10 mouse cellular contexts compared by ENCODE assay signal in the genomic region with DNA sequence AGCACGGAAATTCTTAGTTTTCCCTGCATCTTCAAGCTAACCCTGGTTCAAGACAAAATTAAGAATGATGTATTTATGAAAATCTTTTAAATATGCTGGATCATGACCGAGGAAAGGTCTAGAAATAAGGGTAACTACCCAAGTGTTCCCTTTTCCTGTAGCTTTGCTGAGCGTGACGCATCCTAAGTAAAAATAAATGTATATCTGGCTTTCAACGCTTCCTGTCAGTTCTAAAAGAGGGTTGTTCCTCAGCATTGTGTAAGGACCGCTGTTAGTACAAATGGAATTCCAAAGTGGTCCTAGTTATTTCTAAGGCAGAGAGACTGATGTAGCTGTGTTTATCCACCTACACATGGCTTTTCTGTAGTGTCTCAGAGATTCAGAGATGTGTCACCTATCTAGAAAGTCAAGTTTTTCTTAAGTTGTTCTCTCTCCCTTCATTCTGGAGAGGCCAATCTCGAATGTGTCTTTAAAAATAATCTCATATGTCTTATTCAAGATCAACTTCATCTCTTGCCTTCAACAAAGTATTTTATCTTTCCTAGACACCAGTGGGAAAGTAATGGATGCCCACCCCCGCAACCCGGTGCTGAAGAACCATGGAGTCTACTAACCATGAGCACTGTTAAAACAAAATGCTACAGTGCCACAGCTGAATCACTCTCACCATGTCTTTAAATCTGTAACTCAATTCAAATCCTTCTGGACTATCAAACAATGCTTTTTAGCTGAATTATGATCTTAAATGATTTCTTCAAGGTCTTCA. TPM values are rescaled to one million over a fixed set of nuclear protein-coding genes. Genes with fewer than 3 reads are reported as not detected.
DNase-seq lines count a peak whose midpoint lies in the region; ATAC-seq and TF ChIP-seq lines count a peak whose summit lies in the region.
"Had no signal": no experiment of that assay in that cellular context is flagged by ENCODE, and none has a peak within 500 bp of the region (broad histone marks: within the 10 kb centered on the region; RNA-seq: fewer than 3 reads in every experiment).

No protein-coding gene starts in this region.

- H3K4me1 ChIP-seq in hindbrain, embryonic 10.5 days (replicated peaks): peaks cover 68% of the 10 kb centered on the region
- H3K4me1 ChIP-seq in hindbrain, embryonic 11.5 days (replicated peaks; ENCODE audit: control insufficient read depth, insufficient read depth, low read length): peaks cover 5% of the 10 kb centered on the region
- peaks cover 69% of the 10 kb centered on the region for H3K4me1 ChIP-seq in G1E (ENCODE audit: insufficient read depth, low read depth, low read length)
- peaks cover 66% of the 10 kb centered on the region for H3K4me1 ChIP-seq in heart, embryonic 15.5 days (replicated peaks)
- H3K4me1 ChIP-seq in liver, embryonic 15.5 days (replicated peaks): peaks cover 77% of the 10 kb centered on the region

- peak overlapping the region; percentile 97; the same call in 1 of the 2 replicates for H3K27ac ChIP-seq in hindbrain, embryonic 10.5 days
- no peak overlapping the region for H3K27ac ChIP-seq in hindbrain, embryonic 11.5 days (ENCODE audit: low read depth, low read length)
- peak overlapping the region; percentile 99 for H3K27ac ChIP-seq in heart, embryonic 15.5 days
- H3K27ac ChIP-seq in liver, embryonic 15.5 days (replicated peaks): peak overlapping the region; percentile 100

- no peak overlapping the region for H3K9ac ChIP-seq in hindbrain, embryonic 11.5 days (ENCODE audit: low read depth, low read length)
- H3K9ac ChIP-seq in heart, embryonic 15.5 days: no peak overlapping the region
- peak overlapping the region; percentile 99 for H3K9ac ChIP-seq in liver, embryonic 15.5 days

- TF ChIP-seq CTCF in G1E (IDR thresholded peaks at IDR 0.05; ENCODE audit: low read depth, low read length): no peak

- no peaks in the 10 kb centered on the region for H3K36me3 ChIP-seq in hindbrain, embryonic 10.5 days
- no peaks in the 10 kb centered on the region for H3K36me3 ChIP-seq in hindbrain, embryonic 11.5 days (ENCODE audit: control insufficient read depth, insufficient read depth, low read length)
- peaks cover 39% of the 10 kb centered on the region for H3K36me3 ChIP-seq in G1E (replicated peaks)
- no peaks in the 10 kb centered on the region for H3K36me3 ChIP-seq in heart, embryonic 15.5 days
- peaks cover 24% of the 10 kb centered on the region for H3K36me3 ChIP-seq in liver, embryonic 15.5 days (replicated peaks)

- 88% methylated on average over 9 of the region's 9 CpGs for WGBS in hindbrain, embryonic 10.5 days
- 85% methylated on average over 9 of the region's 9 CpGs for WGBS in hindbrain, embryonic 11.5 days
- WGBS in heart, embryonic 15.5 days: 37% methylated on average over 9 of the region's 9 CpGs
- 21% methylated on average over 9 of the region's 9 CpGs for WGBS in liver, embryonic 15.5 days (ENCODE audit: insufficient replicate concordance)

- no peak for DNase-seq in hindbrain, embryonic 10.5 days (ENCODE audit: low spot score)
- no peak for DNase-seq in hindbrain, embryonic 11.5 days (ENCODE audit: low spot score)
- DNase-seq in G1E (ENCODE audit: low spot score): no peak
- no peak for DNase-seq in thymus, postnatal 4 days
- DNase-seq in ovary, adult 18-20 months (ENCODE audit: low spot score): no peak
- DNase-seq in gastrocnemius, postnatal 25 days: no peak
- DNase-seq: cerebellum, adult 8-10 months had no signal

- no peak overlapping the region for H3K4me2 ChIP-seq in hindbrain, embryonic 11.5 days (replicated peaks; ENCODE audit: low read depth, low read length)
- peak overlapping the region; percentile 89 for H3K4me2 ChIP-seq in heart, embryonic 15.5 days
- H3K4me2 ChIP-seq in liver, embryonic 15.5 days: peak overlapping the region; percentile 94

- H3K9me3 ChIP-seq in hindbrain, embryonic 10.5 days: no peaks in the 10 kb centered on the region
- H3K9me3 ChIP-seq in hindbrain, embryonic 11.5 days (ENCODE audit: control insufficient read depth, low read length): no peaks in the 10 kb centered on the region
- H3K9me3 ChIP-seq in G1E (replicated peaks): no peaks in the 10 kb centered on the region
- no peaks in the 10 kb centered on the region for H3K9me3 ChIP-seq in heart, embryonic 15.5 days (replicated peaks)
- no peaks in the 10 kb centered on the region for H3K9me3 ChIP-seq in liver, embryonic 15.5 days (replicated peaks)

- peak overlapping the region; percentile 77 for H3K4me3 ChIP-seq in hindbrain, embryonic 10.5 days
- no peak overlapping the region for H3K4me3 ChIP-seq in hindbrain, embryonic 11.5 days (ENCODE audit: low read depth, low read length)
- H3K4me3 ChIP-seq in G1E (ENCODE audit: low read depth, low read length): peak overlapping the region; percentile 91; the same call in 1 of the 2 replicates
- peak overlapping the region; percentile 92 for H3K4me3 ChIP-seq in heart, embryonic 15.5 days
- H3K4me3 ChIP-seq in liver, embryonic 15.5 days (replicated peaks): peak overlapping the region; percentile 96

- no peak for ATAC-seq in hindbrain, embryonic 11.5 days (ENCODE audit: low FRiP score)
- no peak for ATAC-seq in G1E (ENCODE audit: extremely low read depth, insufficient number of reproducible peaks, low FRiP score, poor library complexity, severe bottlenecking)
- no peak for ATAC-seq in heart, embryonic 15.5 days (replicated peaks; ENCODE audit: insufficient number of reproducible peaks, insufficient read depth, low FRiP score, low read depth)
- no peak for ATAC-seq in liver, embryonic 15.5 days (ENCODE audit: insufficient read depth)
- ATAC-seq: Patski had no signal

- H3K27me3 ChIP-seq in hindbrain, embryonic 10.5 days (ENCODE audit: insufficient read depth, poor library complexity, severe bottlenecking): no peaks in the 10 kb centered on the region
- H3K27me3 ChIP-seq in hindbrain, embryonic 11.5 days (ENCODE audit: control insufficient read depth, insufficient read depth, low read length): no peaks in the 10 kb centered on the region
- H3K27me3 ChIP-seq in G1E (ENCODE audit: insufficient read depth, low read length): no peaks in the 10 kb centered on the region
- H3K27me3 ChIP-seq in heart, embryonic 15.5 days: no peaks in the 10 kb centered on the region
- no peaks in the 10 kb centered on the region for H3K27me3 ChIP-seq in liver, embryonic 15.5 days
- H3K27me3 ChIP-seq: Patski had no signal

RNA-seq across cellular contexts. Expression of gene Nfe2l2, which starts 2.4 kb away (rescaled TPM):
- polyA plus RNA-seq in hindbrain, embryonic 10.5 days (2016; fragmentation: Nextera tagmentation; extraction: Ambion mirVana): 24.0 and 27.1 TPM in 2 replicates
- 28.4 and 28.5 TPM in 2 replicates for polyA plus RNA-seq in hindbrain, embryonic 11.5 days (2014; fragmentation: Nextera tagmentation; extraction: Ambion mirVana)
- total RNA-seq in G1E (2014; fragmentation: Nextera tagmentation): 104 and 113 TPM in 2 replicates
- total RNA-seq in G1E (2017): 96.8 and 99.5 TPM in 2 replicates
- 9.1 and 12.4 TPM in 2 replicates for polyA plus RNA-seq in G1E (2012)
- 49.4 and 52.0 TPM in 2 replicates for polyA plus RNA-seq in heart, embryonic 15.5 days (2015; fragmentation: Nextera tagmentation; extraction: Ambion mirVana)
- 37.1 and 40.7 TPM in 2 replicates for polyA plus RNA-seq in liver, embryonic 15.5 days (2015; fragmentation: Nextera tagmentation; extraction: Ambion mirVana)
- total RNA-seq in gastrocnemius, postnatal 25 days (2021): 10 to 100 TPM; 27.6 to 29.6 TPM

RNA-seq across cellular contexts. Expression of gene Hnrnpa3, which starts 42.9 kb away (rescaled TPM):
- 236 and 359 TPM in 2 replicates for polyA plus RNA-seq in hindbrain, embryonic 10.5 days (2016; fragmentation: Nextera tagmentation; extraction: Ambion mirVana)
- 304 and 320 TPM in 2 replicates for polyA plus RNA-seq in hindbrain, embryonic 11.5 days (2014; fragmentation: Nextera tagmentation; extraction: Ambion mirVana)
- total RNA-seq in G1E (2014; fragmentation: Nextera tagmentation): 576 and 627 TPM in 2 replicates
- total RNA-seq in G1E (2017): 136 and 215 TPM in 2 replicates
- 283 and 509 TPM in 2 replicates for polyA plus RNA-seq in G1E (2012)
- 170 and 171 TPM in 2 replicates for polyA plus RNA-seq in heart, embryonic 15.5 days (2015; fragmentation: Nextera tagmentation; extraction: Ambion mirVana)
- polyA plus RNA-seq in liver, embryonic 15.5 days (2015; fragmentation: Nextera tagmentation; extraction: Ambion mirVana): 96.7 and 101 TPM in 2 replicates
- 100 to 1,000 TPM; 108 to 125 TPM for total RNA-seq in gastrocnemius, postnatal 25 days (2021)
